Mouse (Mus musculus) cerebellum, postnatal 4 days (tissue): ENCODE results near the gene Slc35a2.

Experiments used
- DNase-seq, 2 experiments: peaks; one replicate each; pipeline ENCODE4 v3.0.0; 2022; ENCODE audit warnings: low spot score in 2 of 2, mixed read lengths in 1 of 2

Slc35a2 gene

GRCm38 (mm10) chrX:7883841-7884567, at the start of gene Slc35a2:
Gene Slc35a2, plus strand, starts transcription at chrX:7884028.
- peak; percentile 39 to 73 for DNase-seq

- no peak for DNase-seq
These were observed 46.7 kb upstream of the Slc35a2 start for GRCm38 (mm10) chrX:7837146-7837545.

DNA sequence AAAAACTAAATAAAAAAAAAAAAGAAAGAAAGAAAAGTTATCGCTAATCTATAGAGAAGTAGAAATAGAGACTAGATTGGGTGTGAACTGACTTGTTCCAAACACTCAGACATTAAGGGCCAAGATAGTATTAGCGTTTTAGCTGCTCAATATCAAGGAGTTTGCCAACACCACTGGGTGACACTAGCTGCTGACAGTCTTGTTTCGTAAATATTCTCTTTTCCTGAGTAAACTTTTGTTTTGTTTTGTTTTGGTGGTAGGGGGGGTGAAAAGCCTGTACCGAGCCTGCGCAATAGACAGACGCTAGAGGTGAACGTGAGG, 43.0 kb upstream of the Slc35a2 start:
- no peak for DNase-seq

DNA sequence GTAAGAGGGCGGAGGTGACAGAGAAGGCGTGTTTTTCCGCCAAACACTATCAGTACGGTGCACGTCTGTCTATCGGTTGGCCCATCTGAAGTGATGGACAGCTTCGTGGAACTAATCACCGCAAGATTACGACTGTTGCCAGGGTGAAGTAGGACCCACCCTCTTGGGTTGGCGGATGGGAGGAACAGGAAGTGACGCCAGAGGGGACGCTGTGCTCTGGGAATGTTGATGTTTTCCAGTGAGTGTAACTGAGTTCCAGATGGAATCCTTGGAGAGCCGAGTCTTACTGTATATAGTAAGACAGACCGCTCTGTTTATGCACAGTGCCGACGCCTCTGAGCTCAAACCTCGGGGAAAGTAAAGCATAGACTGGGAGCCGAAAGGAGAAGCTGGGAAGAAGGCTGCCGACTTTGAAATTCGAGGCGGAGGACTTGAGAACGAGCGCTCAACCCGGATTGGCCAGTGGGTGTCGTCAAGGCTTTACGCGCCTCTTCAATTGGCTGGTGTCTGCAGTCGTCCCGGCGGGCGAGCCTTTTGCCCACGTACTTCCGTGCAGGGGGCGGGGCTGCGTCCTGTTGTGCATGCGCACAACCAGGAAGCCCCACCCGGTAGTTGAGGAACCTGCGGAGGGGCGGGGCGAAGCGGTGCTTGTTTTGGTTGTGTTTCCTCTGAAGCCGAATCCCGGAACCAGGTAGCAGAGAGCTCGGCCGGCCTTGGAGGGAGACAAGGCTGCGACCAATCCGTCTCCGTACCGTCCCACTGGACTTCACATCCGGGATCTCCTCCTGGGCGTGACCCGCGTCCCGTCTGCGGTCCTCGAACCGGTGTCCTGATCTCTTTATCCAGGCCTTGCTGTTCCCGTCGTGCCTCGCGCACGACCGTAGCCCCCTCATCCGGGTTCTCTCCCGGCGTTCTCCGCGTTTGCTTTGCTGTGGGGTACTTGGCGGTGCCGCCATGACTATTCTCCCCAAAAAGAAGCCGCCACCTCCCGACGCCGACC, 42.4 kb upstream of the Slc35a2 start, which contains the start of gene Otud5:
Gene Otud5, plus strand, starts transcription at position 202 of the 1,000 bp plus-strand sequence.
- peak; percentile 71 to 88 for DNase-seq

DNA sequence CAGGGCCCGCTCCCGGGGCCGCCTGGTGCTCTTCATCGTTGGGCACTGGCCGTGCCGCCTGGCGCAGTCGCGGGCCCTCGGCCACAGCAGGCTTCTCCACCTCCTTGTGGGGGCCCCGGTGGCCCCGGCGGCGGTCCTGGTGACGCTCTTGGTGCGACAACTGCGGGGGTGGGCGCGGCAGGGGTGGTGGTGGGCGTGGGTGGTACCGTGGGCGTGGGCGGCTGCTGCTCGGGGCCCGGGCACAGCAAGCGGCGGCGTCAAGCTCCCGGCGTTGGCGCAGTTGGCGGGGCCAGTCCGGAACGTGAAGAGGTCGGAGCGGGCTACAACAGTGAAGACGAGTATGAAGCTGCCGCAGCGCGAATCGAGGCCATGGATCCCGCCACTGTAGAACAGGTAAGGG, 41.5 kb upstream of the Slc35a2 start:
- no peak for DNase-seq

DNA sequence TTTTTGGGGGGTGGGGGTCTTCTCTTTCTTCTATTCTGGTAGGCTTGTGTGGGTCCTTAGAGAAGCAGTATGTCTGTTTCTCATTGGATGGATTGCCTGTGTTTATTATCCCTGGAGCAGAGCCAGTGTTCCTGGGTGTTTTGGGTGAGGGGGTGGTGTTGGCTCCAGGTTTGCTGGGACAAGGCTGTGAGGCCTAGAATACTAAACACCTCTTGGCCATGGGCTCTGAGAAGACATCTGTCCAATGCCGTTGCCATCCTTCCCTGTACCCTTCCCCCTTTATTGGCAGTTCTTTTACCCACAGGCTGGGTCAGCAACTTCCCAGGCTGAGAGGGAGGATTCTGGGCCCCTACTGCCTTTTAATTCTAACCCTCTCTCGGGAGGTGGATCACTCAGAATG, 36.0 kb upstream of the Slc35a2 start:
- peak in 1 of 2 experiments; percentile 2 for DNase-seq

DNA sequence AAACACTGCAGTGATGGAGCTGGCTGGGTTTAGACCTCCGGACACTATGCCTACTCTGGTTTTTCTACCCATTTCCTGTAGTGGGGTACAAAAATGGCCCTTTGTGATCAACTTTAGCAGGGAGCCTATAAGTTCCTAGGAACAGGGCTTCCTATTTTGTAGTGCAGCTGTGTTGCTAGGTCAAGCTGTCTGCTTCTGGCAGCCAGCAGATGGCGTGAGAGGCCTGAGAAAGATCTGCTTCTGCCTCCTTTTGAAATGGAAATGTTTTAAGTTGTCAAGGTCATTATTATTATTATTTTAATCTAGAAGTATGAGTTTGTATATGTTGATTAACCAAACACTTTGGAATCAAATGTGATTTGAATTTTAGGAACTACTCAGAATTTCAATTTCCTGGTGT, 29.2 kb upstream of the Slc35a2 start:
- no peak for DNase-seq

GRCm38 (mm10) chrX:7859191-7859753, 24.6 kb upstream of the Slc35a2 start:
- no peak for DNase-seq

GRCm38 (mm10) chrX:7863181-7863580, 20.6 kb upstream of the Slc35a2 start:
- no peak for DNase-seq

DNA sequence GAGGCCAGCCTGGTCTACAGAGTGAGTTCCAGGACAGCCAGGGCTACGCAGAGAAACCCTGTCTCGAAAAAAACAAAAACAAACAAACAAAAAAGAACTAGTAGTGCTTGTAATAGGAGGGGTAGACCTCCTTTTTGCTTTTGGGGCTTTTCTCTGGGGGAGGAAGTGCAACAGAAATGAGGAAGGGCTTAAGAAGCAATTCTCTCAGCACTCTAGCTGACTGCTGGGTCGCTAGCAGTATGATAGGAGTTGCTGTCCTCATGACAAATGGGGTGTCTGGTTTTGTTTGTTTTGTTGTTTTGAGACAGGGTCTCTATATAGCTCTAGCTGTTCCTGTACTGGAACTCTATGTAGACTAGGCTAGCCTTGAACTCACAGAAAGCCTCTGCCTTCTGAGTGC, 19.3 kb upstream of the Slc35a2 start:
- DNase-seq: no peak

- DNase-seq: no peak
These were observed 18.5 kb upstream of the Slc35a2 start for GRCm38 (mm10) chrX:7865343-7865742.

DNA sequence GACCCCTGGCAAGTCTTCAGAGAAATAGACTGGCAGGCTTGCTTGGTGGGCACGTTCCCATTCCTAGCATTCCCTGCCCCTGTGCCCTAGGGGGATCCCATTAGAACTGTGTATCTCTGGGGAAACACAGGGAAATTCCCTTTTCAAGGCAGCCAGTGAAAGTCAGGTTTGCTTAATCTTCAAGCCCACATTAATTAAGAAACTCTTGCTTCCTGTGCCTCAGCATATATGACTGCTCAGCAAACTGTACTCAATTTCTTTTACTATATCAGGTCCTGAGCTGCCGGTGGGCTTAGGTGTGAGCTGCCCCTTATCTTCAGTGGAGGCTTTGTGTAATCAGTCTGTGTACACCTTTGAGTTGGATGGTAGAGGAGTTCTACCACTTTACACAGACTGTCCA, 18.0 kb upstream of the Slc35a2 start:
- no peak for DNase-seq

DNA sequence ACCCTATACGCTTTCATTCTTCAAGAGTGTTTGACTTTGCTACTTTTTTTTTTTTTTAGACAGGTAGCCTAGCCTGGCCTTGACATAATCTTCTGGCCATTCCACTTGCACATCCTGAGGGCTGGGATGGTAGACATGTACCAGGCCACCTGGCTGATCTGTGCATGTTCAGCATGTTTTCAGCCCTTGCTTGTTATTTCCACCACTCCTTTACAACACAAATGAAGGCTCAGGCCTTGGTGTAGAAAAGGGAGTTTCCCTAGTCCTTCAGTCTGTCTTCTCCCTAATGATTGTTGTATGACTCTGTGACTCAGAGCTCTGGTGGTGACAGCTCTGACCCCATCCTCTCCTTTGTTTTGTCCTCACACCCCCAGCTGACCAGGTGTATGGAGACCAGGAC, 16.7 kb upstream of the Slc35a2 start:
- DNase-seq: no peak

- DNase-seq: no peak
These were observed 15.3 kb upstream of the Slc35a2 start for GRCm38 (mm10) chrX:7868506-7868905.

GRCm38 (mm10) chrX:7869826-7870225, 14.0 kb upstream of the Slc35a2 start:
- no peak for DNase-seq

GRCm38 (mm10) chrX:7878007-7878419, 5.8 kb upstream of the Slc35a2 start, which contains the start of gene Pim2:
Gene Pim2, plus strand, starts transcription at chrX:7878262.
- DNase-seq: peak; percentile 44 to 72

- DNase-seq: peak in 1 of 2 experiments; percentile 12
These were observed 5.3 kb upstream of the Slc35a2 start for GRCm38 (mm10) chrX:7878495-7878894.

DNA sequence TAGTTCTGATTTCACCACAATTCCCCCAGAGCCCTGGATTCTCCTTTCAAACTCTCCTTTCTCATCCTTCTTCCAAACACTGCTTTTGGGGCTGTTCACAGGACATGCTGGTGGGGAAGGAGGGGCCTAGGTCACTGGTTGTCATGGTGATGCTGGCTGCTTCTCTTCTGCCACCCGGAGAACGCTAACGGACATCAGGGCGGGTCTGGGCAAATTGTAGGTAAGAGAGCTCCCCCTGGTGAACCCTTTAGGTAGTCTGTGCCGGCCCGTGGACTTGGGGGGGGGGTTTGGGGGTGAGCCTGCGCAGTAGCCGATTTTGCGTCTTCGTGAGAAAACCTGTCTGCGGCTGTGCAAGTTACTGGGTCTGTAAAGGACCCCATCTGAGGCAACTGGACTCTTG, 4.0 kb upstream of the Slc35a2 start:
- DNase-seq: peak in 1 of 2 experiments; percentile 57

GRCm38 (mm10) chrX:7898211-7898610, 14.4 kb downstream of the Slc35a2 start:
- DNase-seq: no peak

DNA sequence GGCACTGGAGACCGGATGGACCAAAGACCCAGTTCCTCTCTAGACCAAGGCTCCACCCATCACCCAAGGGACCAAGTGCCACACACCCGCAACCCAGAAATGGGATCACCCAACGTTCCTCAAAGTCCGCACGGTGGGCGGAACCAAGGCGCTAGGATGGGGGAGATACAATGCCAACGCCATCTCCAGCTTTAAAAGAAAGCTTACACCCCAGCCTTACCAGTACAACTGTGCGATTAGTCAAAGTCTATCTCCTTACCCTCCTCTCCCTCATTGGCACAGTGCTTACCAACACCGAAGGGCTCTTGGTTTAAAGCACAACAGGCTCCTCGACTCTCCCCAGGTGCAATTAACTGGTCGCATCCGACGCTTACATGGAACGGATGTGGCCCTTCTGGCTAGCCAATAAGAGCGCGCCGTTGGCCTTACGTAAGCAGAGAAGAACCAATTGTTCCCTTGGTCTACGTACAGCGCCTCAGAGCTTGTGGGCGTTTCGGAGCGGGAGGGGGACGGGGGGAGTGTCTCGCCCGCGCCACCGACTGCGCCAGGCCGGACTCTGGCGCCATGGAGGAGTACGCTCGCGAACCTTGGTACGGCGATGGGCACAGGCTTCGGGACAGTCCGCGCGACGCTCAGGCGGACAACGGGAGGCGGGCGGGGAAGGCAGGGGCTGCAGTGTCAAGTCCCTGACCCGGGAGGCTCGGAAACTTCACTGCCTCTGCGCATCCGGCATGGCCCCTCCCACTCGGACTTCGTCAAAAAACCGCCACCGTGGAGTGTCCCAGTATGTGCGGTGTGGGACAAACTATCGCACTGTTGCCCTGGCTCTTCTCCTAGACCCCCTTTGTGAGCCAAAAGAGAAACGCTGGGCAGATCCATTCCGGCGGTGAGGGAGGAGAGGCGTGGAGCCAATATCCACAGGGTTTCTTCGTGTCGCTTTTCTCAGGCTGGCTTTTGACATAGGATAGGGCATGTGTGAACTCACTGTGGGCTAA, 15.3 kb downstream of the Slc35a2 start, which contains the start of the genes Pqbp1 and Timm17b:
Gene Pqbp1, minus strand, starts transcription at position 390 of the 995 bp plus-strand sequence.
Gene Timm17b, plus strand, starts transcription at position 478 of the 995 bp plus-strand sequence.
- DNase-seq: peak; percentile 42 to 72

GRCm38 (mm10) chrX:7904441-7904840, 20.6 kb downstream of the Slc35a2 start:
- no peak for DNase-seq
